Mouse (Mus musculus): Measurements from ENCODE around the gene Tmprss11e.

DNA sequence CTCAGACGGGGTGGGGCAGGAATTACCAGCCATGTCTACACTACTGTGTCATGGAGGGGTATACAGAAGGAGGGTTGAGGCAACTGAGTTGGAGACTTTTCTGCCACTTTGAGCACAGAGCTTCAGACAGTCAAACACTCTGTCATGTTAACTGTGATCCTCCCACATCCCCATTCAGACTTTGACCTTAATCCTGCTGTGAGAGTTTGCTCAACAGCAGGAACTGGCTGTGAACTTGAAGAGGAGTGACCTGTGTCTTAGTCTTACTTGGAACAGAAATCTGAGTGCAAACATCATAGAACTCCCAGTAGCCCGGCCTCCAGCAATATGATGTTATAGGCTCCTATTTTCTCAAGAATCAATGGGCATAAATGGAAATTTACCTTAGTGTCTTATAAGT lies 9.8 kb downstream of the Tmprss11e start:
- TF ChIP-seq POLR2A (IDR thresholded peaks at IDR 0.05; ENCODE audit: borderline replicate concordance, insufficient read depth, low read length) (no peak), CTCF (IDR thresholded peaks at IDR 0.05; ENCODE audit: borderline replicate concordance, insufficient read depth, low read depth, low read length) (no peak)
